Mouse (Mus musculus) CH12.LX (cell line): ENCODE measurements around the gene Ddt. TPM values are rescaled to one million over a fixed set of nuclear protein-coding genes. Genes with fewer than 3 reads are reported as not detected.

Source experiments
- DNase-seq: peaks from one replicate; pipeline ENCODE4 v3.0.0-alpha.2; 2013; ENCODE audit errors: extremely low read depth
- H3K27ac ChIP-seq: 2 replicates; pipeline ENCODE4 v1.5.1; 2012; ENCODE audit warnings: low read depth, mild to moderate bottlenecking, control low read depth, moderate library complexity; ENCODE audit not compliant: insufficient read depth
- H3K27me3 ChIP-seq: replicated peaks from 2 replicates; pipeline ENCODE3; 2012; ENCODE audit warnings: inconsistent platforms
- H3K36me3 ChIP-seq, 2 experiments: replicated peaks in 1 of 2; 2 replicates each; pipeline versions ENCODE3 to v1.6.1; 2012; ENCODE audit warnings: inconsistent platforms in 1 of 2, low read length in 1 of 2, mild to moderate bottlenecking in 1 of 2, mixed read lengths in 1 of 2, moderate library complexity in 1 of 2; ENCODE audit not compliant: control insufficient read depth in 1 of 2, insufficient read depth in 1 of 2
- H3K4me1 ChIP-seq, 2 experiments: 2 replicates each; pipeline ENCODE4 v1.6.1; 2012; ENCODE audit warnings: inconsistent platforms in 1 of 2, moderate library complexity in 1 of 2; ENCODE audit not compliant: insufficient read depth in 2 of 2, control insufficient read depth in 1 of 2
- H3K4me2 ChIP-seq: 2 replicates; pipeline ENCODE4 v1.6.1; 2012; ENCODE audit warnings: low read depth, mild to moderate bottlenecking, control low read depth; ENCODE audit not compliant: poor library complexity, insufficient read depth, severe bottlenecking
- H3K4me3 ChIP-seq, 3 experiments: fragments of 150-350 bp in 1 of 3; sonication (generic) in 1 of 3; replicated peaks in 1 of 3; 2 replicates each; pipeline versions ENCODE3 to v1.5.1; 2011 to 2012; ENCODE audit warnings: low read depth in 2 of 3, low read length in 2 of 3, mild to moderate bottlenecking in 2 of 3, moderate library complexity in 2 of 3, control low read depth in 1 of 3, improper control_type of control experiment in 1 of 3, inconsistent platforms in 1 of 3, mixed read lengths in 1 of 3; ENCODE audit not compliant: poor library complexity in 1 of 3
- H3K79me2 ChIP-seq: replicated peaks from 2 replicates; pipeline ENCODE4 v1.6.1; 2012; ENCODE audit warnings: mild to moderate bottlenecking, moderate library complexity; ENCODE audit not compliant: control insufficient read depth, poor library complexity, insufficient read depth, severe bottlenecking; ENCODE audit errors: extremely low read depth
- H3K9ac ChIP-seq: 2 replicates; pipeline ENCODE4 v1.6.1; 2012; ENCODE audit warnings: low read depth, mild to moderate bottlenecking, control low read depth, moderate library complexity; ENCODE audit not compliant: insufficient read depth
- H3K9me3 ChIP-seq: replicated peaks from 2 replicates; pipeline ENCODE3; 2012; ENCODE audit warnings: low read length, inconsistent platforms, mixed read lengths
- BHLHE40 ChIP-seq: IDR thresholded peaks from 2 replicates; pipeline ENCODE4 v1.6.1; 2011; ENCODE audit warnings: mild to moderate bottlenecking, low read depth, low read length, improper control_type of control experiment
- CHD1 ChIP-seq: IDR thresholded peaks from 2 replicates; pipeline ENCODE4 v1.6.1; 2012; ENCODE audit warnings: low read depth, low read length, improper control_type of control experiment, inconsistent platforms
- CTCF ChIP-seq, 2 experiments: IDR thresholded peaks in 1 of 2; conservative IDR thresholded peaks in 1 of 2; 2 replicates each; pipeline ENCODE4 v1.5.1; 2011 to 2012; ENCODE audit warnings: low read depth in 2 of 2, low read length in 2 of 2, improper control_type of control experiment in 1 of 2, inconsistent platforms in 1 of 2, mild to moderate bottlenecking in 1 of 2, moderate library complexity in 1 of 2
- E2F4 ChIP-seq: IDR thresholded peaks from 2 replicates; pipeline ENCODE4 v1.6.1; 2011; ENCODE audit warnings: low read depth, low read length, improper control_type of control experiment; ENCODE audit not compliant: insufficient replicate concordance
- EP300 ChIP-seq: IDR thresholded peaks from 2 replicates; pipeline ENCODE4 v1.6.1; 2011; ENCODE audit warnings: low read length, improper control_type of control experiment
- ETS1 ChIP-seq: conservative IDR thresholded peaks from 2 replicates; pipeline ENCODE4 v1.6.1; 2012; ENCODE audit warnings: low read depth, mild to moderate bottlenecking, inconsistent platforms, low read length, improper control_type of control experiment, moderate library complexity
- HCFC1 ChIP-seq: IDR thresholded peaks from 2 replicates; pipeline ENCODE4 v1.6.1; 2012; ENCODE audit warnings: low read depth, mild to moderate bottlenecking, inconsistent platforms, low read length, improper control_type of control experiment
- JUND ChIP-seq: conservative IDR thresholded peaks from 2 replicates; pipeline ENCODE4 v1.6.1; 2011; ENCODE audit warnings: low read depth, low read length, improper control_type of control experiment
- KAT2A ChIP-seq: IDR thresholded peaks from 2 replicates; pipeline ENCODE4 v1.6.1; 2012; ENCODE audit warnings: low read length, improper control_type of control experiment, inconsistent platforms; ENCODE audit not compliant: insufficient replicate concordance
- MAFK ChIP-seq: IDR thresholded peaks from 2 replicates; pipeline ENCODE4 v1.6.1; 2011; ENCODE audit warnings: low read length, improper control_type of control experiment; ENCODE audit not compliant: insufficient replicate concordance
- MAX ChIP-seq: IDR thresholded peaks from 2 replicates; pipeline ENCODE4 v1.6.1; 2011; ENCODE audit warnings: low read length, improper control_type of control experiment
- MAZ ChIP-seq: IDR thresholded peaks from 2 replicates; pipeline ENCODE4 v1.6.1; 2012; ENCODE audit warnings: low read depth, mild to moderate bottlenecking, inconsistent platforms, low read length, improper control_type of control experiment, moderate library complexity
- MEF2A ChIP-seq: IDR thresholded peaks from 2 replicates; pipeline ENCODE4 v1.6.1; 2014; ENCODE audit warnings: low read depth, mild to moderate bottlenecking, inconsistent platforms, low read length, improper control_type of control experiment, borderline replicate concordance
- MYC ChIP-seq: IDR thresholded peaks from 2 replicates; pipeline ENCODE4 v1.6.1; 2011; ENCODE audit warnings: low read depth, mild to moderate bottlenecking, improper control_type of control experiment, low read length
- NELFE ChIP-seq: IDR thresholded peaks from 2 replicates; pipeline ENCODE4 v1.6.1; 2011; ENCODE audit warnings: low read depth, low read length, improper control_type of control experiment
- NRF1 ChIP-seq: IDR thresholded peaks from 2 replicates; pipeline ENCODE4 v1.6.1; 2014; ENCODE audit warnings: low read depth, mild to moderate bottlenecking, inconsistent platforms, low read length, improper control_type of control experiment, moderate library complexity
- PAX5 ChIP-seq: IDR thresholded peaks from 2 replicates; pipeline ENCODE4 v1.6.1; 2012; ENCODE audit warnings: low read length, inconsistent platforms, mixed read lengths
- POLR2A ChIP-seq: IDR thresholded peaks from 2 replicates; pipeline ENCODE4 v1.6.1; 2011; ENCODE audit warnings: low read depth, mild to moderate bottlenecking, improper control_type of control experiment, low read length
- POLR2AphosphoS2 ChIP-seq: IDR thresholded peaks from 2 replicates; pipeline ENCODE4 v1.6.1; 2011; ENCODE audit warnings: low read depth, low read length, improper control_type of control experiment
- SMC3 ChIP-seq: IDR thresholded peaks from 2 replicates; pipeline ENCODE4 v1.6.1; 2011; ENCODE audit warnings: low read depth, low read length, improper control_type of control experiment
- TBP ChIP-seq: conservative IDR thresholded peaks from 2 replicates; pipeline ENCODE4 v1.6.1; 2011; ENCODE audit warnings: low read depth, low read length, improper control_type of control experiment
- TCF12 ChIP-seq: IDR thresholded peaks from 2 replicates; pipeline ENCODE4 v1.6.1; 2014; ENCODE audit warnings: low read depth, mild to moderate bottlenecking, inconsistent platforms, low read length, improper control_type of control experiment
- ZC3H11A ChIP-seq: IDR thresholded peaks from 2 replicates; pipeline ENCODE4 v1.6.1; 2012; ENCODE audit warnings: low read depth, mild to moderate bottlenecking, inconsistent platforms, low read length, improper control_type of control experiment
- ZKSCAN1 ChIP-seq: IDR thresholded peaks from 2 replicates; pipeline ENCODE4 v1.6.1; 2012; ENCODE audit warnings: low read depth, inconsistent platforms, low read length, improper control_type of control experiment, borderline replicate concordance
- ZNF384 ChIP-seq: IDR thresholded peaks from 2 replicates; pipeline ENCODE4 v1.6.1; 2012; ENCODE audit warnings: low read depth, low read length, improper control_type of control experiment, inconsistent platforms
- dilution Hi-C: fragments of 300-500 bp; cut with MboI; formaldehyde crosslinking; loops from 2 replicates; pipeline ENCODE4 v1.14.3; 2020; ENCODE audit warnings: low sequenced_read_pairs; ENCODE audit not compliant: extremely low pct_unique_long_range_greater_than_20kb, extremely low pct_ligation_motif_present
- in situ Hi-C: fragments of 300-500 bp; cut with MboI; formaldehyde crosslinking; loops from 3 replicates; pipeline ENCODE4 v1.14.3; 2019; ENCODE audit warnings: low sequenced_read_pairs, low pct_ligation_motif_present, low pct_unique_long_range_greater_than_20kb, mixed read lengths
- polyA plus RNA-seq: library from polyadenylated mRNA; unstranded; fragments of >175 nt; gene quantifications from 2 replicates; pipeline ENCODE4 v1.2.1, GENCODE M21; 2012; ENCODE audit warnings: low read depth; ENCODE audit not compliant: insufficient read length
- total RNA-seq, 2 experiments: library from RNA; depleted of rRNA; stranded (reverse); fragments of 300-350 nt in 1 of 2; fragments of >200 nt in 1 of 2; gene quantifications; 2 replicates each; pipeline ENCODE4 v1.2.3; 2012 to 2014

Gene Ddt
- total and polyA plus RNA-seq, 3 experiments, result 229 to 869 (median 599) TPM

DNA sequence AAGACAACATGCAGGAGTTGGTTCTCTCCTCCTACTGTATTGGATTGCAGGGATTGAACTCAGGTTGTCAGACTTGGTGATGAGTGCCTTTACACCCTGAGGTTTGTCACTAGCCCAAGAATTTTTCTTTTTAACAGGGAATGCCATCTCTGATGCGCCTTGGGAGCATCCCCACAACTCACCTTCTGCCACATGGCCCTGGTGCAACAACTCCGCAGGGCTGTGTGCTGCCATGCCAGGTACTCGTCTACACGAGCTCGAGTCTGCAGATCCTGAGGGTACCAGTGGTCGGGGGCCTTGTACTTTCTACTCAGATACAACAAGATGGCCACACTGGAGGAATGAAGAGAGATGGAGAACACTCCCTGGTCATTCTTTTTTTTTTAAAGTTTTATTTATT lies 3.3 kb upstream of the Ddt start:
- Histone ChIP-seq H3K4me2 (no peak overlapping the region), H3K9me3 (no peaks in the 10 kb centered on the region), H3K9ac (no peak overlapping the region), H3K27me3 (no peaks in the 10 kb centered on the region), H3K4me1 (peaks cover 3 to 36% of the 10 kb centered on the region in 2 experiments; a peak in 2 of 4 replicates), H3K79me2 (peaks cover 6% of the 10 kb centered on the region; the same call in 1 of the 2 replicates), H3K36me3 (peaks cover 7 to 40% of the 10 kb centered on the region in 2 experiments), H3K27ac (no peak overlapping the region), H3K4me3 (no peak overlapping the region)
- in situ Hi-C loops, result no loop called here
- dilution Hi-C loops, result no loop called here
- TF ChIP-seq ZKSCAN1, result no peak
- no peak for TF ChIP-seq KAT2A
- no peak for TF ChIP-seq CHD1
- TF ChIP-seq ZC3H11A, result no peak
- TF ChIP-seq TCF12, result no peak
- no peak for TF ChIP-seq POLR2AphosphoS2
- no peak for TF ChIP-seq MAZ
- no peak for TF ChIP-seq SMC3
- TF ChIP-seq MEF2A, result no peak
- no peak for TF ChIP-seq BHLHE40
- TF ChIP-seq CTCF (conservative IDR thresholded peaks at IDR 0.05 in 1 of 2, IDR thresholded peaks at IDR 0.05 in 1 of 2; ENCODE audit: low read depth in 2 of 2, low read length in 2 of 2), result no peak
- no peak for TF ChIP-seq HCFC1
- no peak for TF ChIP-seq ETS1
- no peak for TF ChIP-seq JUND
- TF ChIP-seq PAX5, result no peak
- no peak for TF ChIP-seq NRF1
- no peak for TF ChIP-seq NELFE
- DNase-seq, result no peak

GRCm38 (mm10) chr10:75774587-75774986 lies 1.4 kb upstream of the Ddt start:
- no peak for DNase-seq
- Histone ChIP-seq H3K4me2 (no peak overlapping the region), H3K27ac (no peak overlapping the region), H3K9ac (no peak overlapping the region), H3K27me3 (no peaks in the 10 kb centered on the region), H3K4me1 (peaks cover 3 to 49% of the 10 kb centered on the region in 2 experiments; a peak in 2 of 4 replicates), H3K9me3 (no peaks in the 10 kb centered on the region), H3K4me3 (no peak overlapping the region), H3K79me2 (peaks cover 3% of the 10 kb centered on the region; the same call in 1 of the 2 replicates), H3K36me3 (peaks cover 14 to 57% of the 10 kb centered on the region in 2 experiments)
- in situ Hi-C loops (no loop called here), dilution Hi-C loops (no loop called here)
- TF ChIP-seq MAZ (no peak), POLR2AphosphoS2 (no peak), E2F4 (no peak), JUND (no peak), KAT2A (no peak), ZKSCAN1 (no peak), NELFE (no peak), MAX (no peak), POLR2A (no peak), ZC3H11A (no peak), ETS1 (no peak), TBP (no peak), MYC (no peak), MAFK (no peak), ZNF384 (no peak), EP300 (no peak)
